Mouse (Mus musculus) ES-E14 (cell line): ENCODE data around the gene Efcab14.

Source experiments
- CHD2 ChIP-seq: IDR thresholded peaks from 2 replicates; pipeline ENCODE4 v1.6.1; 2014; ENCODE audit warnings: mild to moderate bottlenecking, low read depth, low read length, inconsistent platforms
- HCFC1 ChIP-seq: IDR thresholded peaks from 2 replicates; pipeline ENCODE4 v1.6.1; 2012; ENCODE audit warnings: low read length, inconsistent platforms, borderline replicate concordance; ENCODE audit not compliant: insufficient read depth

DNA sequence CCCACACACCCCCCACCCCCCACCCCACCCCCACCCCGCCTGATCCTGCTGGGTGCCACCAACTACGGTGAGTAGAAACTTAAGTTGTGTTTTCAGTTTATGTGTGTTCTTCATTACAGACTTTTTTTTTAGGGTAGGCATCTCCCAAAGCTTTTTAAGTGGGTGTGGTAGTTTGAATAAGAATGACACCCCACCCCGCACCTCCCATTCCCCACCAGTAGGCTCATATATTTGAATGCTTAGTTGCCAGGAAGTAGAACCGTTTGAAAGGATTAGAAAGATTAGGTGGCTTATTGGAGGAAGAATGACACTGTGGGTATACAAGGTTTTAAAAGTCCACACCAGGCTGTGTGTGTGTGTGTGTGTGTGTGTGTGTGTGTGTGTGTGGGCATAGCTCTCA lies 74.8 kb downstream of the Efcab14 start:
- no peak for TF ChIP-seq HCFC1
- TF ChIP-seq CHD2 = no peak
